Mouse (Mus musculus) testis, postnatal 14 days (tissue): ENCODE measurements around the gene Pdia5.

Experiments used
- DNase-seq: peaks from one replicate; pipeline ENCODE4 v3.0.0; 2021; ENCODE audit warnings: low spot score

The Pdia5 gene

DNA sequence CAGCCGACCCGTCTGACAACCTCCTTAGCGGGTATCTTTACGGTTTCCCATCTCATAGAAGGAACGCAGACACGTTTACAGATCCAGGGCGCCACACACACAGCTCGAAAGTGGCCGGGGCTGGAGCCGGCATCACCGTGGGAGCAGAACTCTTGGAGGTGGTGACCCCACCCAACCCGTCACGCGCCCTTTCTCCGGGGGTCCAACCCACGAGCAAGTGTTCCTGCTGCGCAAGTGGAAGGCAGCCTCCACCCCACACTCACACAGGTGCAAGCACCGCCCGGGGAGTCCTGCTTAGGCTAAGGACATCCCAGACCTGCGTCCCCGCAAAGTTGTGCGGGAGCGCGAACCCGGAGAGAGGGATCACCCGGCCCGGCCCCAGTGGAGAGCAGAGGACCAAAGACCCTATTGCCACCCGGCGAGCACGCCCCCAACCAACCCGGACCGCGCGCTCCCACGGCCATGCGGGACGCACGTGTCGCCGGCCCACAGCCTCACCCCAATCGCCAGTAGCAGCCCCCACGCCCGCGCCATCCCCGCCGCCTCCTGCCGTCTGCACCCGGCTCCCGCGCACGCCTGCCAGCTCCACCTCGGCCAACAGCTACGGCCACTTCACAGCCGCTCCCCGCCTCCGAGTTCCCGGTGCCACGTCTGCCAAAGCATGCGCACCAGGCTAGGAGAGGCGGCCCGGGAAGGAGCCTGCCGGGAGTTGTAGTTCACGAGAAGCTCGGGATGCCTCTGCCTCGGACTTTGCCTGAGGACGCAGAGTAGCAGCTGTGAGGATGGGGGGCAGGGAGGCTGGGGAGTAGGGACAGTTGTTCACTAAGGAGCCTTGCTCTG, at the start of gene Pdia5:
Gene Pdia5 (minus strand): TSS at position 643 of the 840 bp plus-strand sequence.
- DNase-seq, result peak; percentile 89

DNA sequence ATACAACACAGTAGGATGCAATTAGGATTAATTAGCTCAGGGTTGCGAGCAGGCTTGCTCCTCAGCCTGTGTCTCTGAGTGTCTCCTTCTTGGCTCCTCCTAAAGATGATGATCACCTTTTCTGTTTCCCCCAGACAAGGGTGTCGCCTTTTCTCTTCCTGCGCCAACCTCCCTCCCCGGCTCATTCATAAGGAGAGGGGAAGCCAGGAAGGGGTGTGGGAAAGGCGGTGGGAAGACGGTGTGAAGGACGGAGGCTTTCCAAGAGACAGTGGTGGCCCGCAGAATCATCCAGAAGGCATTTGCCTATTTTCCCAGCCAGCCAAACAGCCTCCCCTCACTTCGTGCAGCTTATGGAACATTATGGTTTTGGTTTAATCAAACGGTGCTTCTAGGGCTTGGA, 48.4 kb upstream of the Pdia5 start:
- no peak for DNase-seq

DNA sequence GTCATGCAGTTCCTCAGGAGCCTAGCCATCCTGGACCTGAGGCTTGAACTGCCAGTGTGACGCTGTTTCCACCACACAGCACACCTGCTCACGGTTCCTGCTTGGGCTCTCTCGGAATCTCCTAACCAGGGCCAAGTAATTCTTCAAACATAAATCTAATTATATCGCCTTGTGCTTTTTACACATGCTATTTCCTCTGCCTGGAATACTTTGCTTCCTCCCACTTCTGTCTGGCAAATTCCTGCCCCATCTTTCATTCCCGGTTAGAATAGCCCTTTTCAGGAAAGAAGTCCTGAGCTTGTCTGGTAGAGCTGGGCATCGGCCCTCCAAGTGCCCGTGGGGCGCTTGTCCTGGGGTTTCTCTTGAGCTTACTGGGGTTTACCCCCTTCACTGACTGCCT, 47.0 kb upstream of the Pdia5 start:
- no peak for DNase-seq

DNA sequence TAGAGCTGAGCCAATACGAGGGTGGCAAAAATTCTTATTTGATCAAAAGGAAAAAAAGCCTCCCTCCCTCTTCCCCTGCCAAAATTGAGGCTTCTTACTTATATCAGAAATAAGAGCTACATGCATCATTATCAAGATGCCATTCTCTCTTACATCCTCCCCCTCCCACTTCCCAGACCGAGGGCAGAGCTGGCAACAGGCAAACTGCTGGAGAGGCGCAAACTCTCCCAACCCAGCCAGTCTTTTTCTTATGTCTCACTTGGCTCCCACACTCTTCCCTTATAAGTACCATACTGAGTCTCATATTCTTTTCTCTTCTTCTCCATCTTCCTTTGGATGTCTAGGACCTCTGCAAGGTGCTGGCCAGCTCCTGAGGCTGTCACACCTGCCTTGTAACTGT, 44.0 kb upstream of the Pdia5 start:
- no peak for DNase-seq

DNA sequence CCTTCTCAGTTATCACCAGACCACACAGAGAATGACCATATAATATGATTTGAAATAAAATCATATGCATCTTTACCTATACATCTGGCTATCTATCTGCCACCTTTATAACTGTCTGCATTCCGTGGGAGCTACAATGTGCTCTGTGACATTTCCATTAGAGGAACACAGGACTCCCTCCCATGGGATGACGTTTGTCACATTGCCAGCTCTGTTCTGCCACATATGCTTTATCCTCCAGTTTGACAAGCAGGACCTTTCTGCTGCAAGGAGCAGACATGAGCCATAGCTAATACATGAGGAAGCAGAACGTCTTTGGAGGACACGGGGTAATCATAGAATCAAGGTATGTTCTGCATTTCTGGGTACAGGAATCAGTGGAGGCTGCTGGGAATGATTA, 33.5 kb upstream of the Pdia5 start:
- DNase-seq, result no peak

- no peak for DNase-seq
These were observed 28.6 kb upstream of the Pdia5 start for GRCm38 (mm10) chr16:35519245-35519644.

DNA sequence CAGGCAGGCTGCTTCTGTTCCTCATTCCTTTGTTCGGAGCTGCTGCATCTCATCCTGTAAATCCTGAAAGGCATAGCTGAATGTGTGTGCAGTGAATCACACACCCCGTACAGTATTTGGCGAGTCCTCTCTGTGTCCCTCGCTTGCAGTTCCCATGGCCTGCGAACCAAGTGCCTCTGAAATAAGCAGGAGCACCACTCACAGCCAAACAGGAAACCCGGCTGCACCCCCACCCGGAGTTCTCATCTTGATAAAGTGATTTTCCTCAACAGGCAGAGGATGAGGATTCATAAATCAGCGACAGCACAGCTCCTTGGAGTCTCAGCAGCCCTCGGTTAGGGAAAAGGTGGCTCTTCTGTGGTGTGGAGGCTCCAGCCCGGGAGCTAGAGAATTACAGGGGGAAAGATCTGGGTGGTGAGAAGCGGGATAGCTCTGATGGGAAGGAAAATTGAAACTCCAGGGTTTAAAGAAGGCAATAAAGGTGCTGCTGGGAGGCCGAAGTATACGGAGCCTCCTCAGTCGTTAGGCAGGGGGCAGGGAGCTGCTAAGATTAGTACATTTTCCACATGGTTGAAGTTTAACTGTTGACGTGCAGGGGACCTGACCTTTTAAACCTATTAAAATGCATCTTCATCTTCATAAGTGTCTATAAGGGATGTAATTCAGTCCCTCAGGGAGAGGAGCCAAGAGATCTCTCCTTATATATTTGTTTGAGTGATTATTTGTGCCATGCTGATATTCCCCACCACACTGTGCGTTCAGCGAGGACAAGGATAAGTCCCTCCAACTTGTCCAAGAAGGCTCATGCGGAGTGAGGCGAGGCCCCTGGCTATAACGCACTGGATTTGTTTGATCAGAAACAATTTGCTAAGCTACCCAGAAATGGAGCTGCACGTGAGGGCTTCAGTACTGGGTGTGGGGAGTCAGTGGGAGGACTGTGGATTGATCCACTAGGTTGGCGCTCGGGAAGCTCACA, 27.6 kb upstream of the Pdia5 start:
- DNase-seq, result no peak

GRCm38 (mm10) chr16:35515977-35516612, 25.4 kb upstream of the Pdia5 start:
- no peak for DNase-seq

GRCm38 (mm10) chr16:35509331-35510070, 18.8 kb upstream of the Pdia5 start:
- DNase-seq, result no peak

DNA sequence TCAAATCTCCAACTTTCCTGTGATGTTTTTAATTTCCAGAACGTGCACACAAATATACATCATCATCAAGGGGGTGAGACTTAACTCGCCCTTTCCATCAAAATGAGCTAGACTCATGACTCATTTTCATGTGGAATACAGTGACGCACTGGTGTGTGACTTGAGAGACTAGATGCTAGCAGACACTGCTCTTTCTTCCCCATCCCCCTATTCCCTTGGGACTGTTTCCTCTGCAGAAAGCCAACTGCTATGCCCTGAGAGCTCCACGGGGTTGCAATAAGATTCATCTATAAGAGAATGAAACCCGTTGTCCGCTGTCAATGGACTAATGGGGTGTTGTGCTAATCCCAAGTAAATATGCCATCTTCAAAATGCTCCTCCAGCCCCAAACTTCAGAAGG, 17.9 kb upstream of the Pdia5 start:
- no peak for DNase-seq

- peak; percentile 84 for DNase-seq
These were observed 15.1 kb upstream of the Pdia5 start for GRCm38 (mm10) chr16:35505786-35506185.

GRCm38 (mm10) chr16:35504266-35504665, 13.6 kb upstream of the Pdia5 start:
- no peak for DNase-seq

GRCm38 (mm10) chr16:35502456-35502855, 11.8 kb upstream of the Pdia5 start:
- peak; percentile 79 for DNase-seq

- DNase-seq, result no peak
These were observed 10.6 kb upstream of the Pdia5 start for GRCm38 (mm10) chr16:35501106-35501760.

DNA sequence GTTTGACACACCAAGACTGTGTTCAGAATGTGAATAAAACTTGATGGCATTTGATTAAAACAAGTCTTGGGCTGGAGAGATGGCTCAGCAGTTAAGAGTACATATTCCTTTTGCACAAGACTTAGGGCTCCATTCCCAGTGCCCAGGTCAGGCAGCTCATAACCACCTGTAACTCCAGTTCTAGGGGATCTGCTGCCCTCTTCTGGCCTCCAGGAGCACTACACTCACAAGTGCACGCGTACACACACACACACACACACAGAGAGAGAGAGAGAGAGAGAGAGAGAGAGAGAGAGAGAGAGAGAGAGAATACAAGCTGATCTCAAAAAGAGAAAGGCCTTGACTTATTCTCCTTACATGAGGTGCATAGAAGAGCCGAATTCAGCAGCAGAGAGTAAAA, 9.7 kb upstream of the Pdia5 start:
- no peak for DNase-seq

- no peak for DNase-seq
These were observed 880 bp downstream of the Pdia5 start for GRCm38 (mm10) chr16:35489793-35490192.

GRCm38 (mm10) chr16:35489066-35489718, 1.5 kb downstream of the Pdia5 start:
- DNase-seq, result no peak

GRCm38 (mm10) chr16:35487776-35488175, 2.9 kb downstream of the Pdia5 start:
- DNase-seq, result no peak

DNA sequence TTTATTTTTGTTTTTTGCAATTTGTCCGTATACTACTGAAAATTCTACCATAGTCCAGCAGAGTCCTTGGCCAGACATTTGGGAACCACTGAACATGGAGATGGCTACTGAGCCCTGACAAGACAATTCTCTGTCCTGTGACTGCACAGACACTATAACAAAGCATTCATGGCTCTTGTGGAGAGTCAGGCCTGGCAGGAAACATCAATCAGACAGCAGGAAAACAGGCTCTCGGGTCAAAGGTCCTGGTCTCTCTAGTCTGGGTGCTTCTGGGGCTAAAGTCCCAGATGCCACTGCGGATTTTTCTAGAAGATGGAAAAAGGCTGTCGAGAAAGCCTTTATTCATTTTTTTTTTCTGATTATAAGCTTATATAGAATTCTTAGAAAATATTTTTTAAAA, 3.6 kb downstream of the Pdia5 start:
- no peak for DNase-seq

DNA sequence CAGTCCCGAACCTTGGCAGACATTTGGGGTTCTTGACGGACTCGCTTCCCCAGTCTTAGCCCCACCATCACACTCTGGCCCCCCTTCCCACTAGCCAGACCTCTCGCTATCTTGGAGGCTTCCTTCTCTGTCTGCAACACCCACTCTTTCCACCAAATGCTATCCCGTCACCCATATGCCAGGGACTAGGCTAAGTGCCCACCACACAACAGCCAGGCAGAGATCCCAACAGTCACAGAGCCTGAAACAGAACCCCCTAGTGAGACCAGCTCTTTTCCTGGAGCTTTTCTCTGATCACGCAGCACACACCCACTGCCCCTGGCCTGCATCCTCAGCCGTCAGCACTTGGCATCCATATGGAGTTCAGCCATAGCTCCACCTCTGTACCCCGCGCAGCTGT, 5.0 kb downstream of the Pdia5 start:
- no peak for DNase-seq
